Mouse (Mus musculus) gastrocnemius, adult 18-20 months (tissue): ENCODE measurements around the gene Cpb1. TPM values are rescaled to one million over a fixed set of nuclear protein-coding genes. Genes with fewer than 3 reads are reported as not detected.
A peak's percentile ranks its signal among the peaks of the same experiment; 100 is the strongest.

Experiments used
- DNase-seq: peaks from one replicate; pipeline ENCODE4 v3.0.0; 2021; ENCODE audit warnings: low spot score
- long read RNA-seq, 2 experiments: library from polyadenylated mRNA; stranded (forward); transcript quantifications; one replicate each; pipeline ENCODE4 v2.0.0; 2021
- total RNA-seq, 2 experiments: library from RNA; stranded (reverse); gene quantifications; 2 replicates each; pipeline ENCODE4 v1.2.3; 2021

Gene Cpb1
- under 1 TPM in 1 of 2 experiments, not detected in 1; 0.07 TPM for total RNA-seq
- long read RNA-seq, experiment 1, result 0 reads
- long read RNA-seq, experiment 2, result 0 reads

- no peak for DNase-seq
These were observed at the start of gene Cpb1 for GRCm38 (mm10) chr3:20275633-20276032. Cpb1 (minus strand) TSS chr3:20275733.

- DNase-seq, result no peak
These were observed 41.7 kb upstream of the Cpb1 start for GRCm38 (mm10) chr3:20317233-20317632.

- no peak for DNase-seq
These were observed 33.6 kb upstream of the Cpb1 start for GRCm38 (mm10) chr3:20309142-20309541.

DNA sequence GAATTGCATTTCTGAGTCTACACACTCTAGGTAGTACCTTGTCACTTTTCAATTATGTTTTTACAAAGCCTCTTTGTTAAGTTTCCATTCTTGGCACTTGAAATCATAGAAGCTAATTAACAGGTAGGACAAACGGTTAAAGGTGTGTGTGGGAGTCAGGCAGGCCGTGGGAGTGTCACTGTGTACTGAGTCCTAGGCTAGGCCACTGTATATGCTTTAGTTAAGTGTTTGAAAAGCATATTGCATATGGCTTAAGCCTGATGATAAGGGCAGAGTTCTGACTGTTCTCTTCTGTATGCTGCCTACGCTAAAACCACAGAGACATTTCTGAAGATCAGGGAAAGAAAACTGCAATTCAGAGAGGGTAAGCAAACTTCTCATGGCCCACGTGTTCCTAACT lies 31.7 kb upstream of the Cpb1 start:
- no peak for DNase-seq

- no peak for DNase-seq
These were observed 29.3 kb upstream of the Cpb1 start for GRCm38 (mm10) chr3:20304758-20305352.

- no peak for DNase-seq
These were observed 20.0 kb upstream of the Cpb1 start for GRCm38 (mm10) chr3:20295546-20295945.

GRCm38 (mm10) chr3:20294542-20295348 lies 19.2 kb upstream of the Cpb1 start:
- no peak for DNase-seq

GRCm38 (mm10) chr3:20291370-20291769 lies 15.8 kb upstream of the Cpb1 start:
- no peak for DNase-seq

GRCm38 (mm10) chr3:20288761-20289160 lies 13.2 kb upstream of the Cpb1 start:
- DNase-seq, result no peak

DNA sequence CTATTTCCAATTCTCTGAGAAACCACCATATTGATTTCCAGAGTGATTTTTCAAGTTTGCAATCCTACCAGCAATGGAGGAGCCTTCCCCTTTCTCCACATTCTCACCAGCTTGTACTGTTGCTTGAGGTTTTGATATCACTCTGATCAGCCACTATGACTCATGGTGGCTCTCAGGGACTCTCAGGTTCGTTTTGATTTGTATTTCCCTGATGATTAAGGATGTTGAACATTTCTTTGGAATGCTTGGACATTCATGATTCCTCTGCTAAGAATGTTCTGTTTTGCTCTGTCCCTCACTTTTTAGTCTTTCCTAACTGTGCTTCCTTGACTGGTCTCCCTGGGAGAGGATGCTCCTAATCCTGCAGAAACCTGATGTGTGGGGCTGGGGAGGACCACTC lies 6.3 kb upstream of the Cpb1 start:
- DNase-seq, result no peak

DNA sequence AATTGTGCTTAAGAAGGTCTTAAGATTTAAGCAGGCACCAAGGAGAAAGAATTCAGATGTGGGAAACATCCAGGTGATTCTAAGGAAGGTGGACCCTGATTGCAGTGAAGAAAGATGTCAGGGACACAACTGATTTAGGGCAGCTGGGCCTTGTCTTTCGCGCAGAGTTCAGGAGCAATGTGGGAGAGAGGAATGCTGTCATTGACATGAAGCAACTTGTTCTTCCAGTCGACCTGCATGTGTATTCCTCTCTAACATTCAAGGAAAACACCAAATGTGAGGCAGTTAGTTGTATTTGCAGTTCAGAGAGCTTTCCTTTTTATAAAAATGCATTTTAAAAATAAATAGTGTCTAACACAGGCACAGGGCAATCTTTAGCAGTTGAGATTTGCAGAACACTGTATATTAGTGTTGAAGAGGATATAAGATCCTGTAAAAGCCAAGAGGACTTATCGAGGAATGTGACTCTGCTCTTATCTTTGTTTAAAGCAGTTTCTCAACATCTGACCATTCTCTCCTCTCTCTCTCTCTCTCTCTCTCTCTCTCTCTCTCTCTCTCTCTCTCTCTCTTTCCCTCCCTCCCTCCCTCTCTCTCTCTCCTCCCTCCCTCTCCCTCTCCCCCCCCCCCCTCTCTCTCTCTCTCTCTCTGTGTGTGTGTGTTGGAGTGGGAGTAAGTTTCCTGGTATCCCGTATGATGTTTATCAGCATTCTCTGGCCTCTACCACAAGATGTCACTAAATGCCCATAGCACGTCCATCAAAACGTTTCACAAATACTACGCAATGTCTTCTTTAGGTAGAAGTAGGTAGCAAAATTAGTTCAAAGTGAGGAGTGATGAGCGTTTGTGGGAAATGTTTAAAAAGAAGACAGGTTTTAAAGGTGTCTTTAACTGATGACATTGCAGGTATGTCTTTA lies 20.7 kb downstream of the Cpb1 start:
- no peak for DNase-seq

GRCm38 (mm10) chr3:20243913-20244312 lies 31.6 kb downstream of the Cpb1 start:
- no peak for DNase-seq

DNA sequence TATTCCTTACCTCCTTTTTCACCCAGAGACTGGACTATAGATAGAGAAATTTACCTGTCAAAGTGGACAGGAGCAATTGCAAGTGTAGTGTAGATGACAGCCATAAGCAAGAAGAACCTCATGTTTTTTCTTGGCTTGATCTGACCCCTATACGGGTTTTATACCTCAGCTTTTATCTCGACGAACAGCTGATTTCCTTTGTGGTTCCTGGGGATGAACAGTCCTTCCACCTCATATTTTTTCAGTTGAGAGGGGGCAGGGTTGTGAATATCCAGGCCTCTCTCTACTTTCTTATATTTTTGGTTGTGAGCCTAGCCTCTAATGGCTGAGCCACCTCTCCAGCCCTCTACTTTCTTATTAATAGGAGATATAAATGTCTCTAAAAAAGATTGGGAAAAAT lies 33.5 kb downstream of the Cpb1 start, which contains the start of gene Cpa3:
Gene Cpa3 (minus strand): TSS at position 132 of the 400 bp plus-strand sequence.
- DNase-seq, result no peak

GRCm38 (mm10) chr3:20239741-20240140 lies 35.8 kb downstream of the Cpb1 start:
- no peak for DNase-seq

DNA sequence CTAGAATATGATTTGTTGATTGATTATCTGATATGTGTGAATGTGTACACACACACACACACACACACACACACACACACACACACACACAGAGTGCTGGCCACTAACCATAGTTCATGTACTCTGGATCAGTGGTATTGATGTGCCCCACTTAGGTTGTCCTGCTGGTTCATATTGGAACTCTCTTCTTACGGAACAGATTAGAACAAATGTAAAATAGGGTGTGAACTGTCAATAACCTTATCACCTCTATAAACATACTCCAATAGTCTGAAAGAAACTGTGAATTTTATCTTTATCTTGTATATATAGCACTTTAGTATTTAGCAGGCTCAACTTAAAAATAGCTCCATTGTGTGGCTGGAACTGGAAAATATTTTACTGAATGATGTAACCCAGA lies 38.6 kb downstream of the Cpb1 start:
- no peak for DNase-seq

GRCm38 (mm10) chr3:20229027-20229426 lies 46.5 kb downstream of the Cpb1 start:
- DNase-seq, result no peak

GRCm38 (mm10) chr3:20225429-20225828 lies 50.1 kb downstream of the Cpb1 start:
- no peak for DNase-seq

- DNase-seq, result no peak
These were observed 52.4 kb downstream of the Cpb1 start for GRCm38 (mm10) chr3:20222926-20223698.

- no peak for DNase-seq
These were observed 53.4 kb downstream of the Cpb1 start for GRCm38 (mm10) chr3:20222136-20222535.

- peak; percentile 52 for DNase-seq
These were observed 76.7 kb downstream of the Cpb1 start for GRCm38 (mm10) chr3:20198869-20199268.
